Mouse (Mus musculus) intestine, postnatal 0 days (tissue): Measurements from ENCODE around the gene Ranbp9. TPM values are rescaled to one million over a fixed set of nuclear protein-coding genes. Genes with fewer than 3 reads are reported as not detected.

Experiments
- ATAC-seq: fragments of 200-750 bp; cut with Nextera tagmentation; 2 replicates; pipeline ENCODE4 v1.8.0; 2017; ENCODE audit warnings: mild to moderate bottlenecking, moderate TSS enrichment, moderate library complexity
- H3K27ac ChIP-seq: fragments of 300-500 bp; sonication (generic); 2 replicates; pipeline ENCODE4 v1.5.1; 2014; ENCODE audit warnings: mild to moderate bottlenecking, low read depth, low read length, moderate library complexity
- H3K27me3 ChIP-seq: fragments of 300-500 bp; sonication (generic); replicated peaks from 2 replicates; pipeline ENCODE4 v1.6.1; 2014; ENCODE audit warnings: low read length, mixed read lengths; ENCODE audit not compliant: control insufficient read depth, insufficient read depth
- H3K36me3 ChIP-seq: fragments of 300-500 bp; sonication (generic); 2 replicates; pipeline ENCODE4 v1.6.1; 2014; ENCODE audit warnings: mild to moderate bottlenecking, moderate library complexity; ENCODE audit not compliant: control insufficient read depth, insufficient read depth
- H3K4me1 ChIP-seq: fragments of 300-500 bp; sonication (generic); replicated peaks from 2 replicates; pipeline ENCODE4 v1.6.1; 2014; ENCODE audit warnings: antibody characterized with exemption, low read length, mixed read lengths; ENCODE audit not compliant: control insufficient read depth, insufficient read depth
- H3K4me2 ChIP-seq: fragments of 300-500 bp; sonication (generic); replicated peaks from 2 replicates; pipeline ENCODE4 v1.6.1; 2014; ENCODE audit warnings: low read depth, mild to moderate bottlenecking, moderate library complexity
- H3K4me3 ChIP-seq: fragments of 300-500 bp; sonication (generic); 2 replicates; pipeline ENCODE4 v1.5.1; 2014; ENCODE audit warnings: low read depth, low read length
- H3K9ac ChIP-seq: fragments of 300-500 bp; sonication (generic); 2 replicates; pipeline ENCODE4 v1.6.1; 2014; ENCODE audit warnings: mild to moderate bottlenecking, low read depth, low read length
- H3K9me3 ChIP-seq: fragments of 300-500 bp; sonication (generic); 2 replicates; pipeline ENCODE4 v1.6.1; 2016; ENCODE audit warnings: mixed run types; ENCODE audit not compliant: control insufficient read depth
- CTCF ChIP-seq: sonication (generic); IDR thresholded peaks from 2 replicates; pipeline ENCODE4 v1.5.1; 2016; ENCODE audit warnings: low read depth, mild to moderate bottlenecking, control low read depth, antibody characterized with exemption, moderate library complexity
- WGBS: fragments of 180-500 bp; shearing (Covaris S2); extraction: QIAGEN DNeasy Blood & Tissue Kit; methylation state at CpG from one replicate; pipeline ENCODE4 v1.1.7; 2014; 5-methylcytosine and 5-hydroxymethylcytosine counted together
- polyA plus RNA-seq: library from polyadenylated mRNA; unstranded; fragments of >200 nt; fragmentation: Nextera tagmentation; extraction: Ambion mirVana; gene quantifications from 2 replicates; pipeline ENCODE4 v1.2.1, GENCODE M21; 2015

Gene Ranbp9
- polyA plus RNA-seq, 1 experiment from 2014 or later: 7.2 TPM

DNA sequence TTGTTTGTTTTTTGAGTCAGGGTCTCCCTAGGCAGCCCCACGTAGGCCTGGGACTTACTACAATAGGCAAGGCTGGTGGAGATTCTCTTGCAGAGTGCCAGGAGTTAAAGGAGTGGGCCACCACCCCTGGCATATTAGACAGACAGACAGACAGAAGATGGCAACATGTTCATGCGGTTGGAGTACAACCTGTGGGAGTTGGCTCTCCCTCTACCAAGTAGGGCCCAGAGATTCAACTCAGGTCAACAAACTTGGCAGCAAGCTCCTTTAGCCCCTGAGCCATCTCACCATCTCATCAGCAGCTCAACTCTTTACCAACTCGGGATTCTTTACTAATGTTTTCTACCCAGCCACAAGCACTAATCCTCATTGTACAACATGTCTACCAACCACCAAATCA lies 30.4 kb downstream of the Ranbp9 start:
- H3K27ac ChIP-seq: no peak overlapping the region
- no peak for TF ChIP-seq CTCF
- WGBS: 78% methylated on average over 3 of the region's 3 CpGs
- no peak overlapping the region for H3K4me3 ChIP-seq
- H3K4me2 ChIP-seq: no peak overlapping the region
- H3K27me3 ChIP-seq: no peaks in the 10 kb centered on the region
- no peaks in the 10 kb centered on the region for H3K9me3 ChIP-seq
- 0 out of 2 replicates have a peak, but pooled peaks cover 6% of the 10 kb centered on the region for H3K4me1 ChIP-seq
- H3K36me3 ChIP-seq: no peaks in the 10 kb centered on the region
- H3K9ac ChIP-seq: no peak overlapping the region
- no peak for ATAC-seq

DNA sequence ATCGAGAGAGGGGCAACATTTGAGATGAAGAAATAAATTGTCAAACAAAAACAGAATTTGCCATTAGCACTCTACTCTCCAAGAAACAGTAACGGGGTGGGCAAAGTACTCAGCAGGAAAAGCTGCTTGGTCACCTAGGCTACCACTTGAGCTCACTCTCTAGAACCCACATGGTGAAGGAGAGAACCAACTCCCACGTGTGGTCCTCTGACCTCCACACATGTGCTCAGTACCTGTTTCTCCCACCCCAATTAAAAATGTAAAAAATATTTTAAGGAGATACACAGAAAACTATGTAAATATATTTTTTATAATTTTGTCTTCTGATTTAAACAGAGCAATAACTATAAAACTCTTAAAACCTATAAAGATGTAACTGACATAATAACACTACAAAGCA lies 33.4 kb downstream of the Ranbp9 start:
- ATAC-seq: no peak
- Histone ChIP-seq H3K4me3 (no peak overlapping the region), H3K36me3 (no peaks in the 10 kb centered on the region), H3K27me3 (no peaks in the 10 kb centered on the region), H3K4me1 (0 out of 2 replicates have a peak, but pooled peaks cover 7% of the 10 kb centered on the region), H3K4me2 (no peak overlapping the region), H3K9ac (no peak overlapping the region), H3K27ac (no peak overlapping the region), H3K9me3 (no peaks in the 10 kb centered on the region)
- TF ChIP-seq CTCF: no peak
- WGBS: 75% methylated on average over 3 of the region's 3 CpGs

DNA sequence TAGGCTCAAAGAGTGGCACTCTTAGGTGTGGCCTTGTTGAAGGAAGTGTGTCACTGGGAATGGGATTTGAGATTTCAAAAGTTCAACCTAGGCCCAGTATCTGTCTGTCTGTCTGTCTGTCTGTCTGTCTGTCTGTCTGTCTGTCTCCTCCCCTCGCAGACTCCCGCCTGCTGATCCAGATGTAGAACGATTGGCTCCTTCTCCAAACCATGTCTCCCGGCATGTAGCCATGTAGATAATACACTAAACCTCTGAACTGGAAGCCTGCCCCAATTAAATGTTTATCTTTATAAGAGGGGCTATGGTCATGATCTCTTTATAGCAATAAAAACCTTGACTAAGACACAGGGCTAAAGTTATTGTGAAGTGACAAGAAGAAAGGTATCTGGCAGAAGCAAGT lies 35.3 kb downstream of the Ranbp9 start:
- Histone ChIP-seq H3K27me3 (no peaks in the 10 kb centered on the region), H3K4me3 (no peak overlapping the region), H3K4me2 (no peak overlapping the region), H3K27ac (no peak overlapping the region), H3K4me1 (0 out of 2 replicates have a peak, but pooled peaks cover 7% of the 10 kb centered on the region), H3K9me3 (no peaks in the 10 kb centered on the region), H3K36me3 (no peaks in the 10 kb centered on the region), H3K9ac (no peak overlapping the region)
- ATAC-seq: no peak
- no peak for TF ChIP-seq CTCF
- WGBS: 81% methylated on average over 4 of the region's 4 CpGs

DNA sequence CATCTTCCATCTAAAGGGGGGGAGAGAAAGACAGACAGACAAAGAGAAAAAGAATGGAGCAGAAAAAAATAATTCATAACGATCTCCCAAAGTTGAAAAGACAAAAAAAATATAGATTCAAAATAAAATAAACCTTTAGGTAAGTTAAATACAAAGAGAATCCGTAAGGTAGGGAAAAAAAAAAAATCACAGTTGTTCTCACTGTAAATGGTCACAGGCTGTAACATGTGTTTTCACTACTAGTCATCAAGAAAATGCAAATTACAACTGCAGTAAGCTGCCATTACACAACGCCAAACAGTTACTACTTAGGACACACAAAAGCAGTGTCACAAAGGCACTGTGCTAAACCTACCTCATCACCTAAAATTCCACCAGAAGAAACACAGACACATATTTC lies 36.4 kb downstream of the Ranbp9 start:
- Histone ChIP-seq H3K4me2 (no peak overlapping the region), H3K4me1 (0 out of 2 replicates have a peak, but pooled peaks cover 7% of the 10 kb centered on the region), H3K9ac (no peak overlapping the region), H3K27me3 (no peaks in the 10 kb centered on the region), H3K27ac (no peak overlapping the region), H3K4me3 (no peak overlapping the region), H3K36me3 (no peaks in the 10 kb centered on the region), H3K9me3 (no peaks in the 10 kb centered on the region)
- 90% methylated on average over 3 of the region's 3 CpGs for WGBS
- no peak for ATAC-seq
- no peak for TF ChIP-seq CTCF

DNA sequence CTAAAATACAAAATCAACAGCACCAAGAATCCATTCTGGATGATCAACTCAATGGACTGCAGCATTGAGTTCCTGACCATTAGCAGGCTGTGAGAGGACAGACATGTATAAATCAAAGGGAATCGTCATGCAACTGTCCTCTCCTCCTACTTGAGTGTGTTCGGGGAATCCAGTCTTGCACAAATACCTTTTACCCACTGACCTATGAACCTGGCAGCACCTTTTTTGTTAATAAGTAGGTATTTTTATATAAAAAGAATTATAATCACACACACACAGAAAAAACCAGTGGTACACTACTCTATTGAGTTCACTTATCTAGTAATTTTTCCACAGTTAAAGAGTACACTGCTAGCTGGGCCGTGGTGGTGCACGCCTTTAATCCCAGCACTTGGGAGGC lies 37.4 kb downstream of the Ranbp9 start:
- no peak for TF ChIP-seq CTCF
- Histone ChIP-seq H3K9me3 (no peaks in the 10 kb centered on the region), H3K27me3 (no peaks in the 10 kb centered on the region), H3K4me3 (no peak overlapping the region), H3K4me2 (no peak overlapping the region), H3K9ac (no peak overlapping the region), H3K4me1 (0 out of 2 replicates have a peak, but pooled peaks cover 12% of the 10 kb centered on the region), H3K27ac (no peak overlapping the region), H3K36me3 (no peaks in the 10 kb centered on the region)
- 90% methylated on average over 4 of the region's 4 CpGs for WGBS
- no peak for ATAC-seq

DNA sequence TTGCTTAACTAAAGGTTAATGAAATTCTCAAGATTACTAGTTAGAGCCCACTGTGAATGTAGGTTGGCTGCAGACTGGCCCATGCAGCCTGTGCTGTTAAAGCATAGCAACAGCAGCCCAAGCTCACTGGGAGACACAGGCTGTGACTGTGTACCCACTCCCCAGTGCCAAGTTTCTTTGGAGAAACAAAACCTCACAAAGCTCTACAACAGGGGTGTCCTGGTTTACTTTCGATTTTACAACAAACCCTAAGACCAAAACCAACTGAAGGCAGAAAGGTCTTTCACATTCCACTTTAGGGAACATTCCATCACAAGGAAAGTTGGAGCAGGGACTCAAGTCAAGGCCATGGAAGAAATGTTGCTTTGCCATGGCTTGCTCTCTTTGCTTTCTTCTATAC lies 38.5 kb downstream of the Ranbp9 start:
- Histone ChIP-seq H3K9me3 (no peaks in the 10 kb centered on the region), H3K27me3 (no peaks in the 10 kb centered on the region), H3K36me3 (no peaks in the 10 kb centered on the region), H3K27ac (no peak overlapping the region), H3K4me3 (no peak overlapping the region), H3K4me2 (no peak overlapping the region), H3K9ac (no peak overlapping the region), H3K4me1 (0 out of 2 replicates have a peak, but pooled peaks cover 9% of the 10 kb centered on the region)
- no peak for TF ChIP-seq CTCF
- 79% methylated on average over 1 of the region's 1 CpGs for WGBS
- no peak for ATAC-seq

DNA sequence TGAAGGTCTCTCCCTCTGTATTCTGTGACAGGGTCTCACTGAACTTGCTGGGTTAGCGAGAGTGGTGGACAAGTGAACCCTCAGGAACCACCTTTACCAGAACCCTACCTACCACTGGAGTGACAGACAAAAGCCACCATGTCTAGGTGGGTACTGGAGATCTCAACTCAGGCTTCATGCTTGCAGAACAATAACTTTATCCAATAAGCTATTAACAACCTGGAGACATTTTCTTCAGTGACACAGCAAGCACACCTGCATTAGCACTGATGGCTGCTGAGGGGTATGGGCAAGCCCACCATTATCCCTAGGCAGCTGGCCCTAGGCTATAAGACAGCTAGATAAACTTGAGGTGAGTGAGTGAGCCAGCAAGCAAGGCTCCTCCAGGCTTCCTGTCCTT lies 40.7 kb downstream of the Ranbp9 start:
- no peak for ATAC-seq
- H3K9me3 ChIP-seq: no peaks in the 10 kb centered on the region
- no peaks in the 10 kb centered on the region for H3K36me3 ChIP-seq
- no peak for TF ChIP-seq CTCF
- no peak overlapping the region for H3K9ac ChIP-seq
- H3K27ac ChIP-seq: no peak overlapping the region
- WGBS: 96% methylated on average over 1 of the region's 1 CpGs
- H3K4me3 ChIP-seq: no peak overlapping the region
- no peaks in the 10 kb centered on the region for H3K27me3 ChIP-seq
- 0 out of 2 replicates have a peak, but pooled peaks cover 9% of the 10 kb centered on the region for H3K4me1 ChIP-seq
- no peak overlapping the region for H3K4me2 ChIP-seq
